Mouse (Mus musculus) kidney, embryonic 15.5 days (tissue): ENCODE results near the gene Myoz1. TPM values are rescaled to one million over a fixed set of nuclear protein-coding genes. Genes with fewer than 3 reads are reported as not detected.
"Not testable (repeated sequence)": the region's sequence is repeated elsewhere in the genome, so short reads cannot be mapped to it uniquely, and the experiment has no call there.

ENCODE experiments used
- ATAC-seq: fragments of 200-750 bp; cut with Nextera tagmentation; replicated peaks from 2 replicates; pipeline ENCODE4 v1.8.0; 2017; ENCODE audit warnings: moderate TSS enrichment; ENCODE audit not compliant: low FRiP score
- H3K27ac ChIP-seq: fragments of 300-500 bp; sonication (generic); 2 replicates; pipeline ENCODE4 v1.5.1; 2015; ENCODE audit warnings: mild to moderate bottlenecking, inconsistent platforms
- H3K27me3 ChIP-seq: fragments of 300-500 bp; sonication (generic); 2 replicates; pipeline ENCODE4 v1.6.1; 2015; ENCODE audit warnings: inconsistent platforms
- H3K36me3 ChIP-seq: fragments of 300-500 bp; sonication (generic); 2 replicates; pipeline ENCODE4 v1.6.1; 2015; ENCODE audit warnings: inconsistent platforms
- H3K4me1 ChIP-seq: fragments of 300-500 bp; sonication (generic); 2 replicates; pipeline ENCODE4 v1.6.1; 2015; ENCODE audit warnings: inconsistent platforms
- H3K4me2 ChIP-seq: fragments of 300-500 bp; sonication (generic); 2 replicates; pipeline ENCODE4 v1.6.1; 2015; ENCODE audit warnings: moderate library complexity, mild to moderate bottlenecking, inconsistent platforms
- H3K4me3 ChIP-seq: fragments of 300-500 bp; sonication (generic); replicated peaks from 2 replicates; pipeline ENCODE4 v1.5.1; 2015; ENCODE audit warnings: mild to moderate bottlenecking, inconsistent platforms
- H3K9ac ChIP-seq: fragments of 300-500 bp; sonication (generic); 2 replicates; pipeline ENCODE4 v1.6.1; 2015; ENCODE audit warnings: mild to moderate bottlenecking, inconsistent platforms
- H3K9me3 ChIP-seq: fragments of 300-500 bp; sonication (generic); replicated peaks from 2 replicates; pipeline ENCODE4 v1.6.1; 2016; ENCODE audit warnings: inconsistent platforms
- WGBS: fragments of 180-500 bp; shearing (Covaris S2); methylation state at CpG from one replicate; pipeline ENCODE4 v1.1.7; 2015; ENCODE audit warnings: mixed read lengths; 5-methylcytosine and 5-hydroxymethylcytosine counted together
- polyA plus RNA-seq: library from polyadenylated mRNA; unstranded; fragments of >200 nt; fragmentation: Nextera tagmentation; extraction: Ambion mirVana; gene quantifications from 2 replicates; pipeline ENCODE4 v1.2.1, GENCODE M21; 2015

Gene Myoz1
- 3.2 and 5.9 TPM in 2 replicates for polyA plus RNA-seq

DNA sequence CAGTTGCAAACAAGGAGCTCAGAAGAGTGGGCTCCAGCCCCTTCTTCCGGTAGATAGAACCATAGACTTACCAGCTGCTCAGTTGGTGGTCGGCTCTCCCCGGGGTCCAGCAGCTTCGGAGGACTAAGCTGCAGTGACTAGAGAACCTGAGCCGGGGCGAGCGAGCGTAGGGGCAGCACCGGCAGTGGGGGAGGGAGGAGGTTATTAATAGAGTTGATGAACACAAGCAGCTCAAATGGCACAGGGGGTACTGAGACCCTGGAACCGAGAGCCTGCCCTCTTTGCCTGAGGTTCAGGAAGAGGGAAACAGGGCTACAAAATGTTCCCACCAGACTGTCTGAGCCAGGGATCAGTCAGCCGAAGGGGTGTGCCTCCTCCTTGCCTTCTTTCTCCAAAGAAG is at the start of gene Myoz1:
Gene Myoz1 (minus strand): TSS at position 180 of the 400 bp plus-strand sequence.
- no peak within 1 kb of the TSS for H3K27ac ChIP-seq
- H3K27me3 ChIP-seq, result no peaks in the 10 kb centered on the region
- no peak within 1 kb of the TSS for H3K9ac ChIP-seq
- H3K4me2 ChIP-seq, result no peak within 1 kb of the TSS
- no peak within 1 kb of the TSS for H3K4me3 ChIP-seq
- no peak for ATAC-seq
- H3K9me3 ChIP-seq, result no peaks in the 10 kb centered on the region
- no peaks in the 10 kb centered on the region for H3K36me3 ChIP-seq
- peaks cover 27% of the 10 kb centered on the region for H3K4me1 ChIP-seq
- 28% methylated on average over 11 of the region's 11 CpGs for WGBS

- peak overlapping the region; percentile 64 for H3K4me2 ChIP-seq
- H3K9me3 ChIP-seq, H3K27me3 ChIP-seq, ATAC-seq: not testable (repeated sequence)
- peaks cover 36% of the 10 kb centered on the region for H3K36me3 ChIP-seq
- 4% methylated on average over 8 of the region's 8 CpGs for WGBS
- H3K9ac ChIP-seq, result peak overlapping the region; percentile 90
- H3K27ac ChIP-seq, result peak overlapping the region; percentile 95
- H3K4me3 ChIP-seq, result peak overlapping the region; percentile 81
- peaks cover 45% of the 10 kb centered on the region for H3K4me1 ChIP-seq
These were observed 47.1 kb upstream of the Myoz1 start for GRCm38 (mm10) chr14:20703461-20703860.

GRCm38 (mm10) chr14:20702741-20703381 is 46.5 kb upstream of the Myoz1 start, which contains the start of gene Chchd1:
Gene Chchd1 (plus strand): TSS chr14:20703006.
- under 1% methylated on average over 61 of the region's 61 CpGs for WGBS
- H3K4me1 ChIP-seq, result peaks cover 48% of the 10 kb centered on the region
- ATAC-seq, result peak; percentile 72
- peak within 1 kb of the TSS; percentile 64 for H3K4me2 ChIP-seq
- peak within 1 kb of the TSS; percentile 90 for H3K9ac ChIP-seq
- H3K9me3 ChIP-seq, result no peaks in the 10 kb centered on the region
- H3K27ac ChIP-seq, result peak within 1 kb of the TSS; percentile 95
- H3K27me3 ChIP-seq, result no peaks in the 10 kb centered on the region
- H3K4me3 ChIP-seq, result peak within 1 kb of the TSS; percentile 81
- peaks cover 40% of the 10 kb centered on the region for H3K36me3 ChIP-seq

- peak overlapping the region; percentile 95 for H3K27ac ChIP-seq
- H3K9me3 ChIP-seq, result no peaks in the 10 kb centered on the region
- H3K4me3 ChIP-seq, result peak overlapping the region; percentile 81
- peaks cover 54% of the 10 kb centered on the region for H3K4me1 ChIP-seq
- H3K9ac ChIP-seq, result peak overlapping the region; percentile 90
- H3K27me3 ChIP-seq, result no peaks in the 10 kb centered on the region
- H3K36me3 ChIP-seq, result peaks cover 43% of the 10 kb centered on the region
- H3K4me2 ChIP-seq, result peak overlapping the region; percentile 64
- WGBS, result 13% methylated on average over 15 of the region's 15 CpGs
- peak; percentile 24; the same call in 1 of the 2 replicates for ATAC-seq
These were observed 45.9 kb upstream of the Myoz1 start for GRCm38 (mm10) chr14:20702096-20702740.

DNA sequence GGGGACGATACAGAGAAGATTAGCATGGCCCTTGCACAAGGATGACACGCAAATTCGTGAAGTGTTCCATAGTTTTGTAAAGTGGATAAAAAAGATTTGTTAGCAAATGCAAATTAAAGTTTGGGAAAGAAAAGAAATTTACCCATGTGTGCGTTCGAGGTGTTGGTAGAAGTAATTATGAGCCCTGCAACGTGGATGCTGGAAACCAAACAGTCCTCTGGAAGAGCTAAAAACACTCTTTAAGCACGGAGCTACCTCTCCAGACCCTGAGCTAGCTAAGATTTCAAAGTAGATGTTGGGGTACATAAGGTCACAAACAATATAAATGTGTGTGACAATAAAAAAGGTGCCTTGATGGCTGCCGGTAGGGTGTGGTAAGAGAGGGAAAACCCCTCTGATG is 45.2 kb upstream of the Myoz1 start:
- peaks cover 59% of the 10 kb centered on the region for H3K4me1 ChIP-seq
- H3K36me3 ChIP-seq, result peaks cover 43% of the 10 kb centered on the region
- ATAC-seq, result no peak
- peak overlapping the region; percentile 95; the same call in 1 of the 2 replicates for H3K27ac ChIP-seq
- peak overlapping the region; percentile 81 for H3K4me3 ChIP-seq
- H3K27me3 ChIP-seq, result no peaks in the 10 kb centered on the region
- H3K9ac ChIP-seq, result peak overlapping the region; percentile 90; the same call in 1 of the 2 replicates
- H3K4me2 ChIP-seq, result peak overlapping the region; percentile 64
- WGBS, result 73% methylated on average over 8 of the region's 8 CpGs
- no peaks in the 10 kb centered on the region for H3K9me3 ChIP-seq

- Histone ChIP-seq H3K27ac (no peak overlapping the region), H3K4me1 (peaks cover 67% of the 10 kb centered on the region), H3K4me2 (no peak overlapping the region), H3K36me3 (peaks cover 40% of the 10 kb centered on the region), H3K4me3 (no peak overlapping the region), H3K9me3 (no peaks in the 10 kb centered on the region), H3K27me3 (no peaks in the 10 kb centered on the region), H3K9ac (no peak overlapping the region)
- no peak for ATAC-seq
- 82% methylated on average over 3 of the region's 3 CpGs for WGBS
These were observed 44.0 kb upstream of the Myoz1 start for GRCm38 (mm10) chr14:20700362-20700761.

GRCm38 (mm10) chr14:20698515-20698914 is 42.2 kb upstream of the Myoz1 start:
- Histone ChIP-seq H3K27me3 (no peaks in the 10 kb centered on the region), H3K4me2 (peak overlapping the region; percentile 78), H3K4me3 (0 out of 2 replicates have a peak overlapping the region, but pooled peaks have one; percentile 1), H3K9me3 (no peaks in the 10 kb centered on the region), H3K27ac (no peak overlapping the region), H3K36me3 (peaks cover 36% of the 10 kb centered on the region), H3K9ac (no peak overlapping the region), H3K4me1 (peaks cover 71% of the 10 kb centered on the region)
- 83% methylated on average over 2 of the region's 2 CpGs for WGBS
- ATAC-seq, result no peak

DNA sequence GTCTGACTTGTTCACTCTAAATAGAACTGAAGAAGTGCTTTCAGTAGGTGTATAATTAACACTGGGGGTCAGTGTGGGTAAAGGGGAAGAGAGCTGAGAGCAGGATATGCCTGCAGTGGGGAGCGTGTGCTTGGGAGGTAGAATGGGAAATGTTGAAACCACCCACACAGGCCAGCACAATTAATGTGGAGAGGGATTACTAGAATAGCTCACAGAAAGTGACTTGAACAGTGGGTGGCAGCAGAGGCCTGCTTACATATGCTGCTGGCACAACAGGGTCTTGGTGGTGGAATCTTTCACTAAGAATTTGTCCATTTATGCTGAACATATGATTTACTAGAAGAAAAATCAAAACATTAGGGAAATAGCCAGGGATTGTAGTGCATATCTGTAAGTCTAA is 40.6 kb upstream of the Myoz1 start:
- peaks cover 51% of the 10 kb centered on the region for H3K36me3 ChIP-seq
- 0 out of 2 replicates have a peak overlapping the region, but pooled peaks have one; percentile 34 for H3K9ac ChIP-seq
- peak overlapping the region; percentile 78 for H3K4me2 ChIP-seq
- peak overlapping the region; percentile 96 for H3K4me3 ChIP-seq
- no peak for ATAC-seq
- H3K27ac ChIP-seq, result peak overlapping the region; percentile 18; the same call in 1 of the 2 replicates
- H3K4me1 ChIP-seq, result peaks cover 70% of the 10 kb centered on the region
- H3K9me3 ChIP-seq, result no peaks in the 10 kb centered on the region
- WGBS, result 15% methylated on average over 1 of the region's 1 CpGs
- H3K27me3 ChIP-seq, result no peaks in the 10 kb centered on the region

DNA sequence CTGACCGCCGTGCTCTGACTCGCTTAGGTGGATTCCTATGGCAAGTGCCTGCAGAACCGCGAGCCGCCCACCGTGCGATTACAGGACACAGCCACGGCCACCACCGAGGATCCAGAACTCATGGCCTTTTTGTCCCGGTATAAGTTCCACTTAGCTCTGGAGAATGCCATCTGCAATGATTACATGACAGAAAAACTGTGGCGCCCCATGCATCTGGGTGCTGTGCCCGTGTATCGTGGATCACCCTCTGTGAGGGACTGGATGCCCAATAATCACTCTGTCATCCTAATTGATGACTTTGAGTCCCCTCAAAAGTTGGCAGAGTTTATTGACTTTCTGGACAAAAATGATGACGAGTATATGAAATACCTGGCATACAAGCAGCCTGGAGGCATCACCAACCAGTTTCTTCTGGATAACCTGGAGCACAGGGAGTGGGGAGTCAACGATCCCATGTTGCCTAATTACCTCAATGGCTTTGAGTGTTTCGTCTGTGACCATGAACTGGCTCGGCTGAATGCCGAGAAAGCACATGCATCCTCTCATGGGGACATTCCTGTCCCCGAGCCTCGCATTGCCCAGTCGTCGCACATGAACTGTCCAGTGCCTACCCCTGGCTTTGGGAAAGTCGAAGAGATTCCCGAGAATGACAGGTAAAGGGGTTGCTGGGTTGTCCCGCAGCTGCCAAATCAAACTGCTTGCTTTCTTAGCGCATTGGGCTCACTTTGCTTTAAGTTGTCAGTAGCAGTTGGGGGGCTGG is 39.6 kb upstream of the Myoz1 start:
- Histone ChIP-seq H3K36me3 (peaks cover 62% of the 10 kb centered on the region), H3K27me3 (no peaks in the 10 kb centered on the region), H3K9ac (peak overlapping the region; percentile 96), H3K4me2 (peak overlapping the region; percentile 78), H3K4me3 (peak overlapping the region; percentile 96), H3K4me1 (peaks cover 62% of the 10 kb centered on the region), H3K9me3 (no peaks in the 10 kb centered on the region), H3K27ac (peak overlapping the region; percentile 100)
- WGBS, result 11% methylated on average over 27 of the region's 27 CpGs
- ATAC-seq, result no peak; the same call in 1 of the 2 replicates

GRCm38 (mm10) chr14:20694884-20695760 is 38.8 kb upstream of the Myoz1 start, which contains the start of gene Fut11:
Gene Fut11 (plus strand): TSS chr14:20694968.
- Histone ChIP-seq H3K27ac (peak within 1 kb of the TSS; percentile 100), H3K9me3 (no peaks in the 10 kb centered on the region), H3K36me3 (peaks cover 64% of the 10 kb centered on the region), H3K4me3 (peak within 1 kb of the TSS; percentile 96), H3K4me2 (peak within 1 kb of the TSS; percentile 78), H3K27me3 (no peaks in the 10 kb centered on the region), H3K9ac (peak within 1 kb of the TSS; percentile 96), H3K4me1 (peaks cover 56% of the 10 kb centered on the region)
- under 1% methylated on average over 111 of the region's 111 CpGs for WGBS
- peak; percentile 95 for ATAC-seq
